Mouse (Mus musculus): ENCODE data around the gene 1110004F10Rik.
A peak's percentile ranks its signal among the peaks of the same experiment; 100 is the strongest.
"Not testable (repeated sequence)": the region's sequence is repeated elsewhere in the genome, so short reads cannot be mapped to it uniquely, and the experiment has no call there.

Gene 1110004F10Rik

DNA sequence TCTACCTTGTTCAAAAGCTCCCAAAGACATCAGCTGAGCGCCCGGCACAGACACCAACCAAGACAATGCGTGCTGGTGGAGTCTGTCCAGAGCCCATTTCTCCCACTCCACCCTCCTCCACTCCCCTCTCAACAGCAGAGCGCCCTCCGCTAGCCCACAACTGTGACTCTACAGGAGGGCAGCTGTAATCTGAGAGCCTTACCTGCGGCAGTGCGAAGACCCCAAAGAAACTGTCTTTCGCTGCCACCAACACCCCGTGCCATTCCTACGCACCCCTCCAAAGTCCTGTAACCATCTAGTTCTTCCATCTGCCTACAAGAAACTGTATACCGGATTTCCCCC is at the start of gene 1110004F10Rik:
TSS of gene 1110004F10Rik (plus strand) at position 202 of the 342 bp plus-strand sequence.
- DNase-seq (ENCODE audit: low spot score), result no peak

DNA sequence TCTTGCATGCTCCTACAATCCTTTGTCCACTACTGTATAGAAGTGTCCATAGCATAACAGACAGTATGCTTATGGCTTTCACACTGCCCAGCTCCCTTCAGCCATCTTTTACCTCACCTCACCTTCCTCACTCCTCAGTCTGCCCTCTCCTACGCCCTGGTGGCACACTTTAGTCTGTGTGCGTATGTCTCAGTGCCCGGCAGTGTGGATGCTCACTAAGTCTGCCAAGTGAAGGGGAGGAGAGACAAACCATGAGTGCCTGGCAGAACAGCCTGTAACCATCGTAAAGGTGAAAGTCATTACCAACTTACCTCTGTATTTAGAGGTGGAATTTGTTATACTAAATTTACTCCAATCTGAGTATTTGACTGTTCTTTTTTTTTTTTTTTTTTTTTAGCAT is 36.5 kb upstream of the 1110004F10Rik start:
- DNase-seq (ENCODE audit: low spot score), result no peak

- DNase-seq (ENCODE audit: low spot score), result peak; percentile 45
Observed at GRCm38 (mm10) chr7:116029991-116030390, 9.2 kb upstream of the 1110004F10Rik start.

DNA sequence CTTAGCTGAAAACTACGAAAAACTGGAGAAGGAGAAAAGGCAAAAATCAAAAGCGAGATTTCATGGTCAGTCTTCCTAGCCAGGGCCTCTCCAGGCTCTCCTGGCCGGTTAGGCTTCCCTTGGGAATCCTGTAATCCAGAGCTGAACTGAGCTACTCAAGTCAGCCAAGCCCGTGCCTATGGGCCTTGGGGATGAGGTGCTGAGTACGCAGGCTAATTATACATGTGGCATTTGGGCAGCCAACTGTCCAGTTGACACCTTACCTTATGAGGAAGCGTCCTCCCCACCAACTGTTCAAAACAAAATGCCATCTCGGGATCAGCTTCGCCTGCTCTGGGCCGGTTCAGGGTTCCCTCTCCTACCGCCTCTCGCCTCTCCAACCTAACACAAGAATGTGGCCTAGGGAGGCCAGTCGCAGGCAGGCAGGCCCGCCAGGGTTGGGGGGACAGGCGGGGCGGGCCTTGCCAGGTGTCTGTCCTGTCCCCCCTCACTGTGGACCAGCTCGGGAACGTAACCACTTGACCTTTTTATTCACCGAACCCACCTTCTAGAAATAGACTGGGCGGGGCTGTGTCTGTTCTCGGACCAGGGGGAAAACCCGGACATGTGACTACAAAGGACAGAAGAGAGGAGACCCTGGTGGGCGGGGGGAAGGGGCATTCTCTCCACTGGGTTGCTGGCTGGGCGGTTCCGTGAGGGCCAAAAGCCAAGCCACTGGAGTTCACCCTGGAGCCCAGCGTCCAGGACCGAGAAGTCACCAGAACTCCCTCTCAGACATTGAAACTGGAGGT is 8.4 kb upstream of the 1110004F10Rik start:
- DNase-seq (ENCODE audit: low spot score), result peak; percentile 81

DNA sequence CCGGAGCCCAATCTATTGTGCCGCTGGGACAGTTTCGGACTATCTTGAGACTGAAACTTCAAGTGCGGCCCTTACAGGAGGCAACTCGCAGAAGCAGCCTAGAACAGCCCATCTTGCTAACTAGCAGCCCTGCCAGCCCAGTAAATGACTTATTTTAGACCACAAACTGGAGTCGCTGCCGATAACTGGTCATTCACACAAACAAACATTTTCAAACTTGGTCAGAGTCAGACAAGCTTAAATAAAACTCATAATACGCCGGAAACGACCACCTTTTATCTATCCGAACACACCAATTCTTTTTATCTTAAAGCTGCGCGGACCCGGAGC is 7.8 kb upstream of the 1110004F10Rik start:
- DNase-seq (ENCODE audit: low spot score), result no peak

DNA sequence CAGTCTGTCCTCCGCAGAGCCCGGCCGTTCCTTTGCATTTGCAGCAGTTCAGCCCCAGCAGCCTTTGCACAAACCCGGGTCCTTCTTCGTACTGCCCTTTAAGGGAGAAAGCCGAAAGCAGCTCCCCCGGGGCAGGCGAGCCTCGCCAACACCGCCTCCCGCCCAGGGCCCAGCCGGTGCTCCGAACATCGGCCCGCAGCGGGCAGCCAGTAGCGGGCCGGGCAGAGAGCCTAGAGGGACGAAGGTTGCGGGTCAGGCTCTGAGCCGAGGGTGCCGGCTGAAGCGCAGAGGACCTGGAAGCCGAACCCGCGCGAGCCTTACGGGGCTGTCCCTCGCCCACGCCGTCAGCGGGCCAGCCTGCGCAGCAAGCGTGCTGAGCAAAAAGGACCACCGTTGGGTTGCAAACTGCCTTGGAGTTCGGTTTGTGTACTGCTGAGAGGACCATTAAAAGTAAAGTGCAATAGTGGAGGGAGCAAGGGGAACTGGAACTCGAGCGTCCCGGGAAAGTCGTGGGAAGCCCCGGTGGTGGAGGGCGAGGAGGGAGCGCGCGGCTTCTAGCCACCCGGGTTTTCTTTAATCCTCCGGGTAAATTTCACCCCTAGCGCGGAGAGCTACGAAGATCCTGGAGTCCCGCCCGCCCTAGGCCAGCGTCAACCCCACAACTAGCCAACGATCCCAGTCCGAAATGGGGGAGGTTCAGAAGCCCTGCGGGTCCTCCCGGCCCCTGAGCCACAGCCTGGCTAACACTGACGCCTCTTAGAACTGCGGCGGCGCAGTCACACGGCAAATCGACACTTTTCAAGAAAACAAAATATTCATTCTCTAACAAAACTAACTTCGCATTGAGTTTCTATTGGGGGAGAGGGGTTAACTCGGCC is 7.2 kb upstream of the 1110004F10Rik start:
- DNase-seq (ENCODE audit: low spot score), result peak; percentile 80

DNA sequence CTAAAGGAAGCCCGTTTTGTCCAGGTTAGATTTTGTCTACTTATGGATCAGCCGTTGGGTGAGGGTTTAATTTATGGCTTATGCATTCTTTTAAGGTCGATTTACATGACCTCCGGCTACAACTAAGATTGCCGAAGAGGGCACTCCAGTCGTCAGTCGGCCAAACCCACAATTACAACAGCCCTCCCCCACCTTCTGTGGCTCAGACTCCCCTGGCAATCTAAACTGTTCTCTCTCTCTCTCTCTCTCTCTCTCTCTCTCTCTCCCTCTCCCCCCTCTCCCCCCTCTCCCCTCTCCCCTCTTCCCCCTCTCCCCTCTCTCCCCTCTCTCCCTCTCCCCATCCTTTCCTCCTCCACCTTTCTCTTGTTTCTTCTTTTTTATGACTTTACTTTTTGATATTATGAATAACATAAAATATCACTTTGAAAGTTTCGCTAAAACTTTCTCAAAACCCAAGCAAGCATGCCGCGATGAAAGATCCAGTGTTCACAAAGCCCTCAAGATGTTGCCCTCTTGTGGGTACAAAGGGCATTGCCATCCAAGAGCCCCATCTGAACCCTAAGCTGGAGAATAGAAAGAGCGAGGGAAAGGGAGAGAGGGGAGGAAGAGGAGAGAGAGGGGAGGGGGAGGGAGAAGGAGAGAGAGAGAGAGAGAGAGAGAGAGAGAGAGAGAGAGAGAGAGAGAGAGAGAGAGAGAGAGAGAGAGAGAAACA is 6.4 kb upstream of the 1110004F10Rik start:
- DNase-seq (ENCODE audit: low spot score), result peak; percentile 96

GRCm38 (mm10) chr7:116033371-116034241 is 5.6 kb upstream of the 1110004F10Rik start:
- peak; percentile 74 for DNase-seq (ENCODE audit: low spot score)

DNA sequence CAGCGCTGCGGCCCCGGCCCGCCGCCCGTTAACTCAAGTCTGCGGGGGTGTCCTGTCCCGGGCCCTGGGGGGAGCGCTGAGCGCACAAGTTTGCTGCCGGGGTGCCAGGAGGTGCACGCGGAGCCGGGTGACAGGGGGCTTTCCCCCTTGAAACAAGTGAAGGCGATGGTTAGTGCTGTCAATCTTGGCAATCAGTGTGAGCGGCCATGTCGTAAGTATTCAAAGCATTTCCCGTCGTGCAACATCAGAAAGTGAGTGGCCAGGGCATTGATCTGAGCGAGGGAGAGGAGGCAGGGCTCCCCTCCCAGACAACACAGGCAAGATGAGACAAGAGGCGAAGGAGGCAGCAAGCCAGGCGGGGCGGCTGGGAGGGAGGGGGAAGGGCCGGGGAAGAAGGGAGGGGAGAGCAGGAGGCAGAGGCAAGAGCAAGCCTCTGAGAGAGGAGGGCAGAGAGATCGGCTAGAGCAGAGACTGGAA is 4.9 kb upstream of the 1110004F10Rik start:
- DNase-seq (ENCODE audit: low spot score), result peak; percentile 89

- no peak for DNase-seq (ENCODE audit: low spot score)
Observed at GRCm38 (mm10) chr7:116035504-116035903, 3.7 kb upstream of the 1110004F10Rik start.

DNA sequence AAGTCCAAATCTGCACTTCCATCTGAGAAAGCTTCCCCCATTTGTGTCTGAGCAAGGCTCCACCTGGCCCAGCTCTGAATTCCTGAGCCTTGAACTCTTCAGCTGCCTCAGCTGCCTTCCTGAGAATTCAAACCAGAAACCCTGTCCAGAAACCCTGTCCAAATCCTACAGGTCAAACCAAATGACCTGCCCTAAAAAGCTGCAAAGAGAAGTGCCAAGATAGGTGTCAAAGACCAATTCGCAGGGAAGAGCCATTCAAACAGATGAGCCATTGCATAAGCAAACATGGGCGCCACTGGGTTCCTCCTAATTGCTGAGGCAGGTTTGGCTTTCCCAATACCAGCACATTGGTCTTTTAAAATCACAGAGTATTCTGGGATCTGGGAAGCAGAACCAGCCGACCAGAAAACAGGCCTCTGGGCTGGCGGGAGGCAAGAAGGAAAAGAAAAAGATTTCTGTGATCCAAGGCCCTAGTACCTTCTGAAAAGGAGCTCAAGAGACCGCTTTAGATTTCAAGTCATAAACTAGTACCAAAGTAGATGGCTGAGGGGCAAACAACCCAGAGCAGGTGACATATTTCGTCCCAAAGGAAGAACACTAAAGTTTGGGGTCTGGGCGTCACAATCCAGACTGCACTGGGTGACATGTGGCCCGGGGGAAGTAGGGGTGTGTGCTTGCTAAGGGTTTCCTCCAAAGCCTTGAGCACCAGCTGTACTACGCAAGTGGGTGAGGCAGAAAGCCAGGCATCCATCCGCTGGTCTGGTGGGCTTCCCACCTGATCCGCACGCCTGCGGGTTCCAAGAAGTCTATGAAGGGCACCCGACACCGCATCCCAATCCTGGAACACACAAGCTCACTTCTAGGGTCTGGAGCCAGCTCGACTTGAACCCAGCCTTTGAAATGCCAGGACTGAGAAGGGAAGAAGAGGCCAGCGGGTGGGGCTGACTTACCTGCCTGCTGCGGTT is 2.3 kb upstream of the 1110004F10Rik start:
- DNase-seq (ENCODE audit: low spot score), result peak; percentile 40

DNA sequence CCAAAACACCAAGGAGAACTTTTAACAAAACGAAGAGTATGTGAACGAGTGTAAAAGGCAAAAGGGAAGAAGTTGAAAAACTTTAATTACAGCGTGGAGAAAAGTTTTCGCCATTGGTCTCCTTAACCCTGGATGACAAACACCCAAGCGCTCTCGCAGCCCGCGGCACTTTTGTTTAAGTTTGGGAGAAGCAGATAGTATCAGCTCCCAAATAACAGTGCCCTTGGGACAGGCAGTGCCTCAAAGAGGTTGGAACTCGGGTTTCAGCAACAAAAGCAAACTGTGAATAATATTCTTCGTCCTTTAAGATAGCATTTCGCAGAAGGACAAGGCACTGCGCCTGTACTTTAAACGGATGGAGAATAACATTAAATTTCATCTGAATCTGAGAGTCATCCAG is 1.2 kb upstream of the 1110004F10Rik start:
- peak; percentile 60 for DNase-seq (ENCODE audit: low spot score)

GRCm38 (mm10) chr7:116038511-116038910 is 686 bp upstream of the 1110004F10Rik start, which contains the start of gene Sox6:
Gene Sox6, minus strand, starts transcription at chr7:116038796.
- DNase-seq (ENCODE audit: low spot score), result peak; percentile 65

DNA sequence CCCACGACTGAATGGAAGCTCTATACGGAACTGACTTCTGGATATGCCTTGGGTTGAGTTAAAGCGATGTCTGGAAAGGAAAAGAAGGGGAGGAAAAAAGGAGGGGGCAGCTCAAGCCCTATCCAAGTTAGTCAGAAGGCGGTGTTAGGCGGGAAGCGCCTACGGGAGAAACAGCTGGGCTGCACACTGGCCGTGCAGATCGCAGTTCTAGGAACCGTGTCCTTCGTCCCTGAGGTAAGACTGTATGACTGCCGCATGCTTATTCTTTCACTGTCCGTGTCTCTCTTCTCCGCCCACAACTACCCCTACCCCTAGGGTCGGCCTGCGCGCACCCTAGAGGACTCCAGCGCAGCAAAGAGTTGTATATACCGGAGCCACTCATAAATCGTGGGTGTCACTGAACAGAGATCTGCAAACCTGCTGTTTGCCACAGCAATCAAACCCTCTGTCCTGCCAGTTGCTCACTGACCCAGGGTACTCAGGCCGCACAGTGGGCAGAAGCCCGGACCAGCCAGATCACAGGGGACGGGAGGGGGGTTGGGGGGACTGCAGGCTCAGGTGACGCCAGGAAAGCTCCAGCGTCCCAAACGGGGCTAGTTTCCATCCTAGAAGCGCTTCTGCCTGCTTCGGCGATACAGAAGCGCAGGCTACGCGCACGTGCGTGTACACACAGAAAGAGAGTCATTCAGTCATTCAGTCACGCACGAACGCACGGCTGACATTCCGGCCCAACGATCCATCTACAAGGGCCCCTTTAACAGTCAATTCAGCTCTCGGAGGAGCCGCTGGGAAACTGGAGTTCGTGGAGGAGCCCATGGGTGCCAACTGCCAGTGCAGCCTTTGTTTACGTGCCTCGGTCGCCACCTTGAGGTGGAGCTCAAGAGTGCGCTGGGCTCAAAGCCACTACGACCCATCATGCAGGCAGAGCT is 605 bp downstream of the 1110004F10Rik start:
- peak; percentile 91 for DNase-seq (ENCODE audit: low spot score)

GRCm38 (mm10) chr7:116040470-116041019 is 1.3 kb downstream of the 1110004F10Rik start:
- DNase-seq (ENCODE audit: low spot score), result no peak

DNA sequence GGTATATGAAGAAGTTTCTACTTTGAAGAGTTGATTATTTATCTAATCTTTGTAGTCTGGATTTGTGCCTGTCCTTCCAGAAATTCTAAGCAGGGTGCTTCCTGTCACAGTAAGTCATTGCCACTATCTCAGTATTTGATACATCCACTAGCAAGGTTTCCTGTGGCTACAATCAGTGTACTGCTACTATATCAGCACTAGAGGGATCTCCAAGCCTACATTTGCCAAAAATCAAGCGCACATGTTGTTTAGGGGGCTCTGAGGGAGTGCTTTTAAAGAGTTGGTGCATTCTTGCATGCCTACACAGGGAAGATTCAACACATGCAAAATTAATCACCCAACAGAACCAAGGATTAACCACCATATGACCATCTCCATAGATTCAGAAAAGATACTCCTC is 21.5 kb downstream of the 1110004F10Rik start:
- DNase-seq (ENCODE audit: low spot score), result no peak

DNA sequence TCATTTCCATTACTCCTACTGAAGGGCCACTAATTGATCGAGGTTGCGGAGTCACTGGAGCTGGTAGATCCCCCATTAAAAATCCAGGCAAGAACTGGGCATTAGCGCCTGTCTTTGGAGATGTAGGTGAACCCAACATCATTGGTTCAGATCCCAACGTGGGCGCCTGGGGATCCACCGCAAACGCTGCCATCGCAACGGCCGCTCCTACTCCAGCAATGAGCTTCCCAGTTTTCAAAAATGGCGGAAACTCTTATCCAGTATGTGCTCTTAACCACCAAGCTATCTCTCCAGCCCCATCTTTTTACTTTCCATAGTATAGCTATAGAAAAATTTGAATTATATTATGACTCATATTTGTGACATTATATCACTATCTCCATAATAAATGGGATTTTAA is 45.2 kb downstream of the 1110004F10Rik start, which contains the start of gene Gm4353:
TSS of gene Gm4353 (minus strand) at position 270 of the 400 bp plus-strand sequence.
- DNase-seq (ENCODE audit: low spot score), result not testable (repeated sequence)

DNA sequence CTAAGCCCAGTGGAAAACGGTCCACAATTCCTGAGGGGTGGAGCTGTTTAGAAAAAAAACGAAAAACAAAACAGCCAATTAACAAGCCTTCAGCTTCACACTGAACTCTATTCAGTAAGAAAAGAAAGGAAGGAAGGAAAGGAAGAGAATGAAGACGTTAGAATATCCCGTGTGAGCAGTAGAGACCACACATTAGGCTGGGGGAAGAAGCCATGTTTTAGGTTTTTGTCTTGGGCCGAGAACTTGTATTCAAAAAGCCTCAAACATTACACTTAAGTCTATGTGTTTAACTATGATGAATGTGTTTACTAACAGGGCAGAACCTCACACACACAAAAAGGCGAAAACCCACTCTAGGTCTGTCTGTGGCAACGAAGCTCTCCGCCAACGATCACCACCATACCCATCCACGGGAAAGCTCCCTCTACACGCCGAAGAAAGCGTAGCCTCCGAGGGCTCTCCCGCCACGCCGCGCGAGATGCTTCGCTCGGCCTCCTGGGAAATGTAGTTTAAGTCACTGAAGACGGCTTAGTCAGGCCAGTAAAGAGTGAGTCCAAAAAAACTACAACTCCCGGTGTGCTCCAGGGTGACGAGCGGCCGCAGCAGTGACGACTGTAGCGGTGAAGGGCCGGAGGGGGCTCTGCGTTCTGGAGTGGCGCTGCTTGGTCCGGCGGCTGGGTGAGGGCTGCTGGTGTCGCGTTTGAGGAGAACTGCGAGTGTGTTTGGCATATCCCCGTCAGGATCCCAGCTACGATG is 53.7 kb downstream of the 1110004F10Rik start:
- DNase-seq (ENCODE audit: low spot score), result peak; percentile 98
